Mouse (Mus musculus) CH12.LX (cell line): ENCODE measurements at regions not wholly inside any gene's neighbourhood (a gene's known extent, or its start where the extent isn't known, plus 50 kb on each side); places are given as distances from the start of the nearest gene placed in this dataset.

Experiments used
- DNase-seq: peaks from one replicate; pipeline ENCODE4 v3.0.0-alpha.2; 2013; ENCODE audit errors: extremely low read depth
- H3K27ac ChIP-seq: 2 replicates; pipeline ENCODE4 v1.5.1; 2012; ENCODE audit warnings: low read depth, mild to moderate bottlenecking, control low read depth, moderate library complexity; ENCODE audit not compliant: insufficient read depth
- H3K27me3 ChIP-seq: replicated peaks from 2 replicates; pipeline ENCODE3; 2012; ENCODE audit warnings: inconsistent platforms
- H3K36me3 ChIP-seq, 2 experiments: replicated peaks in 1 of 2; 2 replicates each; pipeline versions ENCODE3 to v1.6.1; 2012; ENCODE audit warnings: inconsistent platforms in 1 of 2, low read length in 1 of 2, mild to moderate bottlenecking in 1 of 2, mixed read lengths in 1 of 2, moderate library complexity in 1 of 2; ENCODE audit not compliant: control insufficient read depth in 1 of 2, insufficient read depth in 1 of 2
- H3K4me1 ChIP-seq, 2 experiments: 2 replicates each; pipeline ENCODE4 v1.6.1; 2012; ENCODE audit warnings: inconsistent platforms in 1 of 2, moderate library complexity in 1 of 2; ENCODE audit not compliant: insufficient read depth in 2 of 2, control insufficient read depth in 1 of 2
- H3K4me2 ChIP-seq: 2 replicates; pipeline ENCODE4 v1.6.1; 2012; ENCODE audit warnings: low read depth, mild to moderate bottlenecking, control low read depth; ENCODE audit not compliant: poor library complexity, insufficient read depth, severe bottlenecking
- H3K4me3 ChIP-seq, 3 experiments: fragments of 150-350 bp in 1 of 3; sonication (generic) in 1 of 3; replicated peaks in 1 of 3; 2 replicates each; pipeline versions ENCODE3 to v1.5.1; 2011 to 2012; ENCODE audit warnings: low read depth in 2 of 3, low read length in 2 of 3, mild to moderate bottlenecking in 2 of 3, moderate library complexity in 2 of 3, control low read depth in 1 of 3, improper control_type of control experiment in 1 of 3, inconsistent platforms in 1 of 3, mixed read lengths in 1 of 3; ENCODE audit not compliant: poor library complexity in 1 of 3
- H3K79me2 ChIP-seq: replicated peaks from 2 replicates; pipeline ENCODE4 v1.6.1; 2012; ENCODE audit warnings: mild to moderate bottlenecking, moderate library complexity; ENCODE audit not compliant: control insufficient read depth, poor library complexity, insufficient read depth, severe bottlenecking; ENCODE audit errors: extremely low read depth
- H3K9ac ChIP-seq: 2 replicates; pipeline ENCODE4 v1.6.1; 2012; ENCODE audit warnings: low read depth, mild to moderate bottlenecking, control low read depth, moderate library complexity; ENCODE audit not compliant: insufficient read depth
- H3K9me3 ChIP-seq: replicated peaks from 2 replicates; pipeline ENCODE3; 2012; ENCODE audit warnings: low read length, inconsistent platforms, mixed read lengths
- CHD1 ChIP-seq: IDR thresholded peaks from 2 replicates; pipeline ENCODE4 v1.6.1; 2012; ENCODE audit warnings: low read depth, low read length, improper control_type of control experiment, inconsistent platforms
- CTCF ChIP-seq, 2 experiments: IDR thresholded peaks in 1 of 2; conservative IDR thresholded peaks in 1 of 2; 2 replicates each; pipeline ENCODE4 v1.5.1; 2011 to 2012; ENCODE audit warnings: low read depth in 2 of 2, low read length in 2 of 2, improper control_type of control experiment in 1 of 2, inconsistent platforms in 1 of 2, mild to moderate bottlenecking in 1 of 2, moderate library complexity in 1 of 2
- E2F4 ChIP-seq: IDR thresholded peaks from 2 replicates; pipeline ENCODE4 v1.6.1; 2011; ENCODE audit warnings: low read depth, low read length, improper control_type of control experiment; ENCODE audit not compliant: insufficient replicate concordance
- EP300 ChIP-seq: IDR thresholded peaks from 2 replicates; pipeline ENCODE4 v1.6.1; 2011; ENCODE audit warnings: low read length, improper control_type of control experiment
- ETS1 ChIP-seq: conservative IDR thresholded peaks from 2 replicates; pipeline ENCODE4 v1.6.1; 2012; ENCODE audit warnings: low read depth, mild to moderate bottlenecking, inconsistent platforms, low read length, improper control_type of control experiment, moderate library complexity
- GABPA ChIP-seq: IDR thresholded peaks from 2 replicates; pipeline ENCODE4 v1.6.1; 2012; ENCODE audit warnings: low read depth, low read length, improper control_type of control experiment, inconsistent platforms; ENCODE audit not compliant: insufficient replicate concordance
- IRF4 ChIP-seq: IDR thresholded peaks from 2 replicates; pipeline ENCODE4 v1.6.1; 2014; ENCODE audit warnings: low read depth, mild to moderate bottlenecking, inconsistent platforms, low read length, improper control_type of control experiment
- JUN ChIP-seq: IDR thresholded peaks from 2 replicates; pipeline ENCODE4 v1.6.1; 2011; ENCODE audit warnings: low read depth, mild to moderate bottlenecking, low read length, improper control_type of control experiment, moderate library complexity; ENCODE audit not compliant: insufficient read depth
- JUND ChIP-seq: conservative IDR thresholded peaks from 2 replicates; pipeline ENCODE4 v1.6.1; 2011; ENCODE audit warnings: low read depth, low read length, improper control_type of control experiment
- MAX ChIP-seq: IDR thresholded peaks from 2 replicates; pipeline ENCODE4 v1.6.1; 2011; ENCODE audit warnings: low read length, improper control_type of control experiment
- MAZ ChIP-seq: IDR thresholded peaks from 2 replicates; pipeline ENCODE4 v1.6.1; 2012; ENCODE audit warnings: low read depth, mild to moderate bottlenecking, inconsistent platforms, low read length, improper control_type of control experiment, moderate library complexity
- MEF2A ChIP-seq: IDR thresholded peaks from 2 replicates; pipeline ENCODE4 v1.6.1; 2014; ENCODE audit warnings: low read depth, mild to moderate bottlenecking, inconsistent platforms, low read length, improper control_type of control experiment, borderline replicate concordance
- MXI1 ChIP-seq: IDR thresholded peaks from 2 replicates; pipeline ENCODE4 v1.6.1; 2011; ENCODE audit warnings: mild to moderate bottlenecking, low read depth, low read length, improper control_type of control experiment
- MYC ChIP-seq: IDR thresholded peaks from 2 replicates; pipeline ENCODE4 v1.6.1; 2011; ENCODE audit warnings: low read depth, mild to moderate bottlenecking, improper control_type of control experiment, low read length
- NELFE ChIP-seq: IDR thresholded peaks from 2 replicates; pipeline ENCODE4 v1.6.1; 2011; ENCODE audit warnings: low read depth, low read length, improper control_type of control experiment
- NRF1 ChIP-seq: IDR thresholded peaks from 2 replicates; pipeline ENCODE4 v1.6.1; 2014; ENCODE audit warnings: low read depth, mild to moderate bottlenecking, inconsistent platforms, low read length, improper control_type of control experiment, moderate library complexity
- PAX5 ChIP-seq: IDR thresholded peaks from 2 replicates; pipeline ENCODE4 v1.6.1; 2012; ENCODE audit warnings: low read length, inconsistent platforms, mixed read lengths
- POLR2AphosphoS2 ChIP-seq: IDR thresholded peaks from 2 replicates; pipeline ENCODE4 v1.6.1; 2011; ENCODE audit warnings: low read depth, low read length, improper control_type of control experiment
- SMC3 ChIP-seq: IDR thresholded peaks from 2 replicates; pipeline ENCODE4 v1.6.1; 2011; ENCODE audit warnings: low read depth, low read length, improper control_type of control experiment
- TBP ChIP-seq: conservative IDR thresholded peaks from 2 replicates; pipeline ENCODE4 v1.6.1; 2011; ENCODE audit warnings: low read depth, low read length, improper control_type of control experiment
- USF1 ChIP-seq: IDR thresholded peaks from 2 replicates; pipeline ENCODE4 v1.6.1; 2014; ENCODE audit warnings: low read depth, mild to moderate bottlenecking, inconsistent platforms, low read length, improper control_type of control experiment
- ZKSCAN1 ChIP-seq: IDR thresholded peaks from 2 replicates; pipeline ENCODE4 v1.6.1; 2012; ENCODE audit warnings: low read depth, inconsistent platforms, low read length, improper control_type of control experiment, borderline replicate concordance
- ZMIZ1 ChIP-seq: IDR thresholded peaks from 2 replicates; pipeline ENCODE4 v1.6.1; 2012; ENCODE audit warnings: low read depth, mild to moderate bottlenecking, inconsistent platforms, low read length, improper control_type of control experiment
- ZNF384 ChIP-seq: IDR thresholded peaks from 2 replicates; pipeline ENCODE4 v1.6.1; 2012; ENCODE audit warnings: low read depth, low read length, improper control_type of control experiment, inconsistent platforms
- dilution Hi-C: fragments of 300-500 bp; cut with MboI; formaldehyde crosslinking; loops from 2 replicates; pipeline ENCODE4 v1.14.3; 2020; ENCODE audit warnings: low sequenced_read_pairs; ENCODE audit not compliant: extremely low pct_unique_long_range_greater_than_20kb, extremely low pct_ligation_motif_present
- in situ Hi-C: fragments of 300-500 bp; cut with MboI; formaldehyde crosslinking; loops from 3 replicates; pipeline ENCODE4 v1.14.3; 2019; ENCODE audit warnings: low sequenced_read_pairs, low pct_ligation_motif_present, low pct_unique_long_range_greater_than_20kb, mixed read lengths

GRCm38 (mm10) chr12:70616049-70616448, 163.2 kb downstream of the Tmx1 start:
- in situ Hi-C loops: no loop called here
- no peak overlapping the region for H3K9ac ChIP-seq
- no peak overlapping the region for H3K4me2 ChIP-seq
- no peaks in the 10 kb centered on the region for H3K4me1 ChIP-seq
- H3K27ac ChIP-seq: no peak overlapping the region
- dilution Hi-C loops: no loop called here
- H3K9me3 ChIP-seq: no peaks in the 10 kb centered on the region
- H3K27me3 ChIP-seq: no peaks in the 10 kb centered on the region
- no peaks in the 10 kb centered on the region for H3K36me3 ChIP-seq
- H3K79me2 ChIP-seq: no peaks in the 10 kb centered on the region
- no peak for DNase-seq
- no peak overlapping the region for H3K4me3 ChIP-seq
- TF ChIP-seq MAX (no peak), IRF4 (no peak), ZKSCAN1 (no peak), E2F4 (no peak), POLR2AphosphoS2 (no peak), ETS1 (no peak), NELFE (no peak), USF1 (no peak), NRF1 (no peak), ZMIZ1 (no peak), MEF2A (no peak), GABPA (no peak), MXI1 (no peak), JUN (no peak), TBP (no peak), PAX5 (no peak), ZNF384 (no peak), SMC3 (no peak), MYC (no peak), EP300 (no peak)

GRCm38 (mm10) chr12:70616487-70616886, 163.6 kb downstream of the Tmx1 start:
- no peaks in the 10 kb centered on the region for H3K4me1 ChIP-seq
- H3K4me2 ChIP-seq: no peak overlapping the region
- H3K36me3 ChIP-seq: no peaks in the 10 kb centered on the region
- H3K27me3 ChIP-seq: no peaks in the 10 kb centered on the region
- H3K27ac ChIP-seq: no peak overlapping the region
- no peak overlapping the region for H3K9ac ChIP-seq
- dilution Hi-C loops: no loop called here
- H3K4me3 ChIP-seq: no peak overlapping the region
- no peaks in the 10 kb centered on the region for H3K79me2 ChIP-seq
- DNase-seq: no peak
- H3K9me3 ChIP-seq: no peaks in the 10 kb centered on the region
- in situ Hi-C loops: no loop called here
- no peak for TF ChIP-seq MAX
- no peak for TF ChIP-seq CHD1
- TF ChIP-seq MAZ: no peak
- TF ChIP-seq JUND: no peak
- no peak for TF ChIP-seq CTCF (conservative IDR thresholded peaks at IDR 0.05 in 1 of 2, IDR thresholded peaks at IDR 0.05 in 1 of 2; ENCODE audit: low read depth in 2 of 2, low read length in 2 of 2)
- no peak for TF ChIP-seq E2F4
